Mouse (Mus musculus) cerebellum, postnatal 4 days (tissue): ENCODE measurements at regions not wholly inside any gene's neighbourhood (a gene's known extent, or its start where the extent isn't known, plus 50 kb on each side); places are given as distances from the start of the nearest gene placed in this dataset.

Source experiments
- DNase-seq, 2 experiments: peaks; one replicate each; pipeline ENCODE4 v3.0.0; 2022; ENCODE audit warnings: low spot score in 2 of 2, mixed read lengths in 1 of 2

DNA sequence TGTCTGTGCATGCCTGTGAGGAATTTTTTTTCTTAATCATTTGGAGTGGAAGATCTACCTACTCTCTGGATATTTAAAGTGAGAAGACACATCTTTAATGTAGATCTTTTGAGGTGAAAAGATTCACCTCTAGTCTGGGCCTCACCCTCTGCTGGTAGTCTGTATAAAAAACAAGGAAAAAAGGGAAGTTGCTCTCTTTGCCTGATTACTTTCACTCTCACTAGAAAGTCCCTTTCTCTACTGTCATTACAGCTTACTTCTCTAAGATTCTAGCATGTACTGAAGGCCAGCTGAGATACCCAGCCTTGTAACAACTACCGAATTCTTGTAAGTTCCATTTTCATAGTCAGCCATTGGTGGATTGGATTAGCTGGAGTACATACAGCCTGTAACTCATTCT is 3791.9 kb downstream of the 9330182O14Rik start:
- DNase-seq, result no peak

DNA sequence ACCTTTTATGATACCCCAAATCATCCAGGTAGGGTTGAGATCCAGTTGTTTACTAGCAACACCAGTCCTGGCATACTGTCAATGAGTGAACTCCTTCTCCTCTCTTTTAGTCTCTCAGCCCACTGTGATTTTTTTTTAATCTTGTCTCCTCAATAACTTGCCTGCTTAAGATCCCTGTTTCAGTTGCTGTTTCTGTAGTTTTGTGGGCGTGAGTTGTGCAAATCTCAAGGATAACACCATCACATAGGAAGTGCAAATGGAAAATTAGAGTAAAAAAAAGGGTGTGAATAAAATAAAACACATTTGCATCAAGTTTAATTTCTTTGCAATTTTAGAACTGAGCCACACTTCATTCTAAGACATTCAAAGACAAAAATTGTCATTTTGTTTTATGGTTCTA is 3799.4 kb downstream of the 9330182O14Rik start:
- DNase-seq, result no peak

DNA sequence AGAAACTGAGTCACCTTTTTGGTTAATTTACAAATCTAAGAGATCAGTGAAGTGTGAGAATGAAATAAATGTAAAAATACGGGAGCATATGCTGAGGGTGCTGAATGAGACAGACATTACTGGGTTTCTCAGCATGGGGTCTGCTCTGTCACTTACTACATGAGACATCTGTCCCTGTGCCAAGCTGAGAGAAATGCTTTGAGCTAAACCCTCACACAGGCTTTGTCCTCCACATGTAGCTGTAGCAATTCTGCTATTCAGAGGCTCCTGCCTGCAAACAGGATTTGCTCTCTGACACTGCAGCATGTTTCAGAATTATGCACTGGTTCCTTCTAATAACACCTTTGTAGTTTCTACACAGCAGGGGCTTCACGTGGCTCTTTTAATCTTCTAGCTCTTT is 3806.3 kb downstream of the 9330182O14Rik start:
- DNase-seq, result peak in 1 of 2 experiments; percentile 4

DNA sequence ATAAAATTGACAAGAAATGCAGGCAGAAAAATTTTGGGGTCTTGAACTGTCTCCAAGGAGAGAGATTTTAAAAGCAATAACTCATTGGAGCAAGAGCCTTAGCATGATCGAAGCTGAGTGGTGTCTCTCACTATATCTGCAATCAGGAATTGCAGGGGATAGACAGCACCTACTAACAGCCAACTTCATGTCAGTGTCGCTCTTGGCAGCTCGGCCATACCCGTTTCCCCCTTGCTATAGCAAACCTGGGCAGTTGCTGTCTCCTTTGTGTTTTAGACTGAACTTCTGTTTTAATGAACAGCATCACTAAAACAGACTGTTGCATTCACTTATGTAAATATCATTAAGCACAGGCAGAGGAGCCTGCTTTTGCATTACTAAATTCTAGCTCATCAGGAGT is 3806.7 kb downstream of the 9330182O14Rik start:
- no peak for DNase-seq

DNA sequence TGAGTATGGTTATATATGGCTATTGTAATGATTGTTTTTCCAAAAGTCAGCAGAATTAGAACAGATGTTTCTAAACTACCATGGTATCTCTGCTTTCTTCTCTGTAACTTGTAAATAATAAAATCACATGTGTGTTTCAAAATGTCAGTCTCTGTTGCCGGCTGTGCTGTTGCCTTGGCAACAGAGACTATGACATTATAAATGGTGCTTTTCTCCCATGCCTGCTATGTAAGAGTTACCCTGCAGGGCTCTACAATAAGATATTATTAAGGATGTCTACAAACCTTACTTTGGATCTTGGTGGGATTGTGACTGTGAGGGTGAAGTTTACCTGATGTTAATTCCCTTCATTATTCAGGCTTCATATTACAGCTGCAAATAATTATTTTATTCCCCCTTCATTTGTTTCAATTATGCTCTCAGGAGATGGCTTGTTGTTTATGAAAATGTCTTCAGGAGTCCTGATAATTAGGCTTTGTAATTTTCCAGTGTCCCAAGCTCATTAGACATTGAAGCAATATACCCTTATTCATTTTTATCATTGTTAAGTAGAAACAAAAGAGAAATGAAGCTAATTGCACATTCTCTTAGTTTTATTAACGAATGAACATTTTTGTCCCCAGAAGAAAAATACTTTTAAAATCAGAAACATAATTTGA is 3808.0 kb downstream of the 9330182O14Rik start:
- no peak for DNase-seq

DNA sequence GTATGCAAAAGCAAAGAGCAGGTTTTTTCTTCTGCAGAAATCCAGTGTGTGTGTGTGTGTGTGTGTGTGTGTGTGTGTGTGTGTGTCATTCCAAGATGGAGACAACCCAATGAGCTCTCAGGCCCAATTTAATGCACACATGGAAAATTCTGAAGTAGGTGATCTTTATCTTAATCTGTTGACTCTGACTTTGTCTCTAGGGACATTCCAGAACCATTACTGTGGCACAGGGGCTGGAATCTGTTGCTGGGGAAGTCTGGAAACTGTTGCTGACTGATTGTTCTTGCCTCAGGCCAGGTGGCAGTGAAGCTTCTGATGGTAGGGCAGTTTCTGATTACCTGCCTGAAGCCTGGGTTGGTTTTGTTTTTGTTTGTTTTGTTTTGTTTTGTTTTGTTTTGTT is 3850.8 kb downstream of the 9330182O14Rik start:
- DNase-seq, result no peak

DNA sequence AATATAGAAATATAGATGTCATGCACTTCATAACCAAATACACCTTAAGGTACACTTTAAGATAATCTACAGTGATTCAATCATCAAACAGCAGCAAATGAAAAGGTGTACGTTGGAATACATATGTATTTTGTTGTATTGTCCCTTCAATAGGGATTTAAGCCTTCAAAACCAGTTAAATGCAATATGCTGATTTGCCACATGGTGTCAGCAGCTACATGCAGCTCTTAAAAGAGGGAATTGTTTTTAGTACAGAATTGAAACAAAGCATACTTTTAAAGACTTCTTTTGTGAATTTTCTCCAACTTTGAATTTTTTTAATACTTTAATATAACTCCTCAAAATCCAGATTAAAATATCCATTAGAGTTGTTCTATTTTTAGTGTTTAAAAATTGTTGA is 3857.1 kb downstream of the 9330182O14Rik start:
- no peak for DNase-seq

DNA sequence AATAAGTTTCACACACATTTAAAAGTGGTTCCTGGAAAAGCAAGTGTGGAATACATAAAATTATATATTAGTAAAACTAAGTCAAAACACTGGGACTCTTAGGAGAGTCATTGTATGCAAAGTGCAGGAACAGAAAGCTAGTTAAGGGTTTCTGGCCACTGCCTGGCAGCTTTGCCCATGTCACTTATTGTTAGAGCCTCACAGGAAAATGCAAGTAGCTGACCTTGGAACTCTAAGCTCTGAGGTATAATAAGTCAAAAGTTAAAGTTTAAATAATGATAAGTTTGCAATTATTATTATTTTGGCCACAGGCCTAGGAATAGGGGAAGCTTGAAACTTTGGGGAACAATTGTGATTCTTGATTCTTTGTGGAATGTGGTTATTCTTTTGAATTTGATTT is 3858.8 kb downstream of the 9330182O14Rik start:
- DNase-seq, result no peak

DNA sequence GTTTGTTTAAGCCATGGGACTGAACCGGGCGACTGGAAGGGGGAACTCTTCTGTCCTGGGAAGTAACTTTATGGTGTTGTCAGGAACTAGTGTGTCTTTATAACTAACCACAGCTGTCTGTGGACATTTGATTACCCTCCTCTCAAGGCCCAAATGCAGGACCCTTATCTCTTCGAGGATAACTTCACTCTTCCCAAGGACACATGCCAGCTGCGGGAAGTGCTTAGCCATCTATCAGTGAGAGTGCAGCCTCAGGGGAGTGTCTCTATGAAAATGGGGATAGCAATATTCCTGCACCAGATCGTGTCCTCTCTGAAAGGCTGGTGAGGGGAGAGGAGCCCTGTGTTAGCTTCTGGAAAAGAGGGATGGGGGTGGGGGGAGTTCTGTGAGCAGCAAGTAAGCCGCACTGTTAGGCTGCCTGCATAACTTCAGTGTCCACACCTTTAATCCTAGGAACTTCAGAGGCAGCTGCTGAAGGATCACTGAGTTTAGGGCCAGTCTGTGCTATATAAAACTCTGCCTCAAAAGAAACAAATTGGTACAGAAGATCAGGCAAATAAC is 3892.4 kb downstream of the 9330182O14Rik start:
- DNase-seq, result no peak

DNA sequence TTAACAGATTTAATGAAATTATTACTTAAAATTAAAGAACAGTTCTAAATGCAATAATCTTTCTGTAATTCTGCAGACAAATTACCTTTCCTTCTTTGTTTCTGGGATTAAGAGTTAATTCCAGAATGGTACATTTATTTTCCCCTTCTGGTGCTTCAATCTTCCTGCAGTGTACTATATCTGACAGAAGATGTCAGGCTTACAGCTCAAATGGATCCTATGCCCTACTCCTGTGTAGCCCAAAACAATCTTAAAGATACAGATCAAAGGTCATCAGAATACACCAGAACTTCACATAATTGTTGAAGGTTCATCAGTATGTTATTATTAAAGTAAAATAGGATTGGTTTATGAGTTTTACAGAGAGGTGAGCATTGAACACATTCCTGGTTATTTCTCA is 3901.7 kb downstream of the 9330182O14Rik start:
- no peak for DNase-seq

DNA sequence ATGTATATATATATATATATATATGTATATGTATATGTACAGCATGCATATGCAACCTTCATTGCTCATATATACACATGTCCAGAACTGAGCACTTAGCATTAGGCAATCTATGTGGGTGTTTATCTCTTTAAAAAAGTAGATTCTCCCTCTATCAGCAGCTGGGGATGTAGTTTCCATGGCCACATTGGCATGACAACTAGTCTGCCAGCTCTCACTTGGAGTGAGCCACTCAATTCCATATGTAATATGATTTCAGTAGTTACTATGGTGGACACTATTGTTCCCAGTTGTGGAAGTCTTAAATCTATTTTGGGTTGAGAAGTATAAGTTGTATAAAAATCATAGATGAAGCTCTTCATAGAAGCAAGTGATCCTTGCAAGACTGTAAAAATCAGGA is 3903.7 kb downstream of the 9330182O14Rik start:
- no peak for DNase-seq

DNA sequence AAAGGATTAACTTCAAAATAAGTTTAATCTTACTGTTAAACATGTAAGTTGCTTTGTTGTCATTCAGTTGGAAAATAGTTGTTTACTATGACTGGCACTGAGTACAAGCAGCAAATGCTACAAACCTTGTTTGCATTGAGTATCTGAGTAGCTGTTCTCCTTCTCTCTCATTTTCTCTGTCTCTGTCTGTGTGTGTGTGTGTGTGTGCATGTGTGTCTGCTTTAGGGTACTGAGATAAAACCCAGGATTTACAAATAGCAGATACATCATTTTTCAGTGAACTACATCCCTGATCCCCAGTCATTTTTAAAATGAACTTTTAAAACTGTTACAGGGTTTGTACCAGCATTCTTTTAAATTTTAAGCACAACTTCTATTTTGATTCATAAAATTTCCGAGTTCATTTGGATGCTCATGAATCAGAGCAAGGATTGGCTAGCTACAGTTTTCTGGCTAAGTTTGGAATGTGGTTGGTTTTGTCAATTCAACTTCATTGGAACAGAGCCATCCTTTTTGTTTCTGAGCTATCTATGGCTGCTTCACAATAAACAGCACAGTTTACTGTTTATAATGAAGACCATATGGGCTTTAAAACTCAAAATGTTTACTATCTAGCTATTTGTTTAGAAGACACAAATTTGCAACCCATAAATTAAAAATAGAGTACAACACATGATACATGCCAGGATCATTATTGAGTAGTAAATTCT is 3916.6 kb downstream of the 9330182O14Rik start:
- no peak for DNase-seq

DNA sequence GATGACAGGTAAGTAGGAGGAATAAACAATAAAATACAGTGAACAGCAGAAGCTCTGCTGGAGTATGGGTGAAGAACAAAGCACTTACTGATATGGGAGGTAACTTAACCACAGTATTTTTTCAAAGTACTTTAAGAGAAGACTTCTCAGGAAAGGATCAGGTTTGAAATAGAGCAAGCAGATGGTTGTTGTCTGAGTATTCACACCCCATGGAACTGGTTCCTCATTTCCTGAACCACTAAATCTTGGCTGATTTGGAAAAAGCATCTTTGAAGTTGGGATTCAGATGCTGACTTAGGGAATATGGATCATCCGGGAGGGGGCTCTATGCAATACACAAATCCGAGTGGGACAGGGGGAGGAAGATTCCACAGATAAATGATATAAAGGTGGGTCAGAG is 3930.7 kb downstream of the 9330182O14Rik start:
- DNase-seq, result no peak

DNA sequence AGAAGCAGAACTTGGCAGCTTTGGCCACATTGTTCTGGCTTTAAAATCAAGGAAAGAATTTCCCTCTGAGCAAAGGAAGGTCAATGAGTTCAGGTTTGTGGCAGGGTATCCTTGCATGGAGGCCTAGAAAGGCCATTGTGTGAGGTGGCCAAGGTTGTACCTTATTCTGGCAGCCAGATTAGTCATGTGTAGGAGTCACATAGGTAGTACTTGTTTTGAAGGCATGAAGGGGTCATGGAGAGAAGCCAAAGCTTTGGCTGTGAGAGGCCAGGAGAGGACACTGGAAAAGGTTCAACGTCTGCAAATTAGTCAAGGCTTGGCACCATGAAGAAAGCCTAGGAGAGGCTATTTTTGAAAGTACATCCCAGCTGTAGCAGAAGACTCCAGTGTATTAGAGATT is 3949.5 kb downstream of the 9330182O14Rik start:
- DNase-seq, result no peak

DNA sequence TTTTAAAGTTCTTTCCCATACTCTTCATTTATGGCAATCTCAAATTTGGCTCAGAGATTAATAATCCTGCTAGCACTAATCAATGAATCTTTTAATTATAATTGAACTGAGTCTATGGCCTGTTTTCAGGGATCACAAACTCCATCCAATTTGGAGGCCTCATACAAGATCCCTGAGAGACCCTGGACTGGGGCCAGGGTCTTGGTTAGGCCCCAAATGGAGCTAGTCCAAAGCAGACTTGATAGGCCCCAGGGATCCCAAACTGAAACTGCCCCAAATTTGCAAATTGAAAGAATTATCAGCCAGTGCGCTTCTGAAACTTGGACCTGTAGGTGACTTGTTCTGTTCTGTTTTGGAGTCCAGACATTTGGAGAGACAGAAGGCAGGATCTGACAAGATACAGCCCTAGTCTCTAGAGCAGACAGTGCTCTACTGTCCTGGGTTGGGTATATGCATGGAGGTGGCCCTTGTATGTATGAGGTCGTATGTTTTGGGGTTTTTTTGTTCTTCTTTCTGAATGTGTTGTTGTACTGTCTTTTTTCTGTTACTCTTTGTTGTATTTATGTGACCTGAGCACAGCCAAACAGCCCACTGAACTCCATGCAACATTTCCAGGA is 3978.3 kb downstream of the 9330182O14Rik start:
- peak in 1 of 2 experiments; percentile 28 for DNase-seq

DNA sequence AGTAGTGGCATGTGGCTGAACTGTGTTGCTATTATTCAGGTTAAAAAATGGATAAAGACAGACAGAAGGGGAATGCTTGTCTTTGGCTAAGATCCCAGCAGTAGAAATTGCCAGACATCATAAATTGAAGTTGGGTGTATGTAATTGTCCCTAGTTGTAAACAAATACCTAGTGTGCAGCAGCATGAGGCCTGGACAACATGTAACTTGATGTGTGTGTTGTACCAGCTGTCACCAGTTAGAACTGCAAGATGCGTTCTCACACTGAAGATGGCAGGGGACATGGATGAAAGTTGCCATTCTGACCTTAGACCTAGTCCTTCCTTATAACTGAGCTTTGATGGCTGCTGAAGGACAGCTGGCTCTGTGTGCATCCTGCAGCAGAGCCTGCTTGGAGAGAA is 4000.0 kb downstream of the 9330182O14Rik start:
- DNase-seq, result no peak
